Mouse (Mus musculus) ES-E14 (cell line): Measurements from ENCODE around the gene Sebox. TPM values are rescaled to one million over a fixed set of nuclear protein-coding genes. Genes with fewer than 3 reads are reported as not detected.

ENCODE experiments used
- DNase-seq: peaks from one replicate; pipeline ENCODE4 v3.0.0-alpha.2; 2013; ENCODE audit warnings: low read depth, low spot score
- H3K27ac ChIP-seq: 2 replicates; pipeline ENCODE4 v1.5.1; 2012; ENCODE audit warnings: low read depth, mild to moderate bottlenecking, low read length, moderate library complexity, mixed read lengths; ENCODE audit not compliant: poor library complexity, insufficient read depth, severe bottlenecking
- H3K36me3 ChIP-seq: 2 replicates; pipeline ENCODE4 v1.6.1; 2012; ENCODE audit warnings: mild to moderate bottlenecking, low read length, moderate library complexity, mixed read lengths; ENCODE audit not compliant: control insufficient read depth, poor library complexity, insufficient read depth, severe bottlenecking
- H3K4me1 ChIP-seq, 2 experiments: fragments of 150-350 bp in 1 of 2; sonication (generic) in 1 of 2; 2 replicates each; pipeline ENCODE4 v1.6.1; 2012; ENCODE audit warnings: low read length in 2 of 2, mild to moderate bottlenecking in 1 of 2, mixed read lengths in 1 of 2; ENCODE audit not compliant: control insufficient read depth in 2 of 2, insufficient read depth in 2 of 2, poor library complexity in 1 of 2
- H3K4me3 ChIP-seq, 2 experiments: fragments of 150-350 bp in 1 of 2; sonication (generic) in 1 of 2; 2 replicates each; pipeline ENCODE4 v1.5.1; 2012; ENCODE audit warnings: low read length in 2 of 2, low read depth in 1 of 2, mild to moderate bottlenecking in 1 of 2, mixed read lengths in 1 of 2; ENCODE audit not compliant: insufficient read depth in 1 of 2, poor library complexity in 1 of 2, severe bottlenecking in 1 of 2
- H3K9ac ChIP-seq: 2 replicates; pipeline ENCODE4 v1.6.1; 2012; ENCODE audit warnings: low read depth, mild to moderate bottlenecking, low read length, mixed read lengths; ENCODE audit not compliant: poor library complexity, insufficient read depth, severe bottlenecking
- H3K9me3 ChIP-seq: fragments of 150-350 bp; sonication (generic); 2 replicates; pipeline ENCODE4 v1.6.1; 2012; ENCODE audit warnings: low read depth, mild to moderate bottlenecking, low read length; ENCODE audit not compliant: control insufficient read depth, insufficient read depth
- CHD2 ChIP-seq: IDR thresholded peaks from 2 replicates; pipeline ENCODE4 v1.6.1; 2014; ENCODE audit warnings: mild to moderate bottlenecking, low read depth, low read length, inconsistent platforms
- HCFC1 ChIP-seq: IDR thresholded peaks from 2 replicates; pipeline ENCODE4 v1.6.1; 2012; ENCODE audit warnings: low read length, inconsistent platforms, borderline replicate concordance; ENCODE audit not compliant: insufficient read depth
- MAFK ChIP-seq: IDR thresholded peaks from 2 replicates; pipeline ENCODE4 v1.6.1; 2014; ENCODE audit warnings: mild to moderate bottlenecking, low read depth, low read length, inconsistent platforms; ENCODE audit not compliant: insufficient read depth
- ZC3H11A ChIP-seq: IDR thresholded peaks from 2 replicates; pipeline ENCODE4 v1.6.1; 2012; ENCODE audit warnings: low read depth, mild to moderate bottlenecking, inconsistent platforms, low read length, borderline replicate concordance
- ZNF384 ChIP-seq: IDR thresholded peaks from 2 replicates; pipeline ENCODE4 v1.6.1; 2012; ENCODE audit warnings: low read depth, low read length, inconsistent platforms
- in situ Hi-C, 2 experiments: fragments of 600-800 bp; cut with MboI; formaldehyde crosslinking; loops; one replicate each; pipeline ENCODE4 v1.15.1; 2025; ENCODE audit warnings: low sequenced_read_pairs in 2 of 2, inconsistent platforms in 1 of 2; ENCODE audit not compliant: unreplicated experiment in 2 of 2
- total RNA-seq: library from RNA; depleted of rRNA; stranded (reverse); fragments of 300-350 nt; gene quantifications from 2 replicates; pipeline ENCODE4 v1.2.3, GENCODE M21; 2012

Sebox gene
- total RNA-seq, 1 experiment, result 0.31 TPM

DNA sequence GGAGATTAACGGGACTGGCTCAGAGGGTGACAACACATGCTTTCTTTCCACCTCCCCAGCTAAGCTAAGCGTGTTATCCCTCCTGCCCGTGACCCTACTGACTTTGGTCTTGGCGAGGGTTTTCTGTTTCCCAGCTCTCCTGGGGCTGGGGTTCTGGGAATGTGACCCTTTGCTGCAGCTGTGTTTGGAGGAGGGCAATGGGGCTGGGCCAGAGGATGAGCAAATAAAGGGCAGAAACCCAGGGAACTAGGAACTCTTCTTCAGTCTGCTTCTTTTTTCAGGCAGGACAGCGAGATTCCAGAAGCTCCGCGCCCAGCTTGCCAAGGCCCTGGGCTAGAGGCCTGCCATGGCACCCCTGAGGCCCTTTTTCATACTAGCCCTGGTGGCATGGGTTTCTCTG is 4.2 kb upstream of the Sebox start, which contains the start of gene Vtn:
Gene Vtn, plus strand, starts transcription at position 88 of the 400 bp plus-strand sequence.
- H3K27ac ChIP-seq, result no peak within 1 kb of the TSS
- peak within 1 kb of the TSS; percentile 38; the same call in 1 of the 2 replicates for H3K9ac ChIP-seq
- no peak for DNase-seq
- H3K4me3 ChIP-seq, result peak within 1 kb of the TSS; percentile 20 to 77; a peak in 3 of 4 replicates
- no peaks in the 10 kb centered on the region for H3K36me3 ChIP-seq
- H3K9me3 ChIP-seq, result no peaks in the 10 kb centered on the region
- TF ChIP-seq ZNF384, result no peak
- TF ChIP-seq HCFC1, result no peak
- TF ChIP-seq CHD2, result no peak
- TF ChIP-seq MAFK, result no peak
- TF ChIP-seq ZC3H11A, result no peak
- peaks cover 0 to 2% of the 10 kb centered on the region in 2 experiments; a peak in 1 of 4 replicates for H3K4me1 ChIP-seq
- in situ Hi-C loops, result no loop called here

DNA sequence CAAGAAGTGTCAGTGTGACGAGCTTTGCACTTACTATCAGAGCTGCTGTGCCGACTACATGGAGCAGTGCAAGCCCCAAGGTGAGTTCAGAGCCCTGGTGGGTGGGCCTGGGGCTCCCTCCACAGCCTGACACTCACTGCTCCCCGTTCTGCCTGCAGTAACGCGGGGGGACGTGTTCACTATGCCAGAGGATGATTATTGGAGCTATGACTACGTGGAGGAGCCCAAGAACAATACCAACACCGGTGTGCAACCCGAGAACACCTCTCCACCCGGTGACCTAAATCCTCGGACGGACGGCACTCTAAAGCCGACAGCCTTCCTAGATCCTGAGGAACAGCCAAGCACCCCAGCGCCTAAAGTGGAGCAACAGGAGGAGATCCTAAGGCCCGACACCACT is 3.7 kb upstream of the Sebox start:
- no peak for TF ChIP-seq ZNF384
- no peak for TF ChIP-seq HCFC1
- no peak for TF ChIP-seq MAFK
- TF ChIP-seq ZC3H11A, result no peak
- TF ChIP-seq CHD2, result no peak
- H3K4me3 ChIP-seq, result no peak overlapping the region
- H3K4me1 ChIP-seq, result peaks cover 0 to 2% of the 10 kb centered on the region in 2 experiments; a peak in 1 of 4 replicates
- no peaks in the 10 kb centered on the region for H3K36me3 ChIP-seq
- in situ Hi-C loops, result no loop called here
- no peak overlapping the region for H3K9ac ChIP-seq
- DNase-seq, result no peak
- H3K9me3 ChIP-seq, result no peaks in the 10 kb centered on the region
- no peak overlapping the region for H3K27ac ChIP-seq

DNA sequence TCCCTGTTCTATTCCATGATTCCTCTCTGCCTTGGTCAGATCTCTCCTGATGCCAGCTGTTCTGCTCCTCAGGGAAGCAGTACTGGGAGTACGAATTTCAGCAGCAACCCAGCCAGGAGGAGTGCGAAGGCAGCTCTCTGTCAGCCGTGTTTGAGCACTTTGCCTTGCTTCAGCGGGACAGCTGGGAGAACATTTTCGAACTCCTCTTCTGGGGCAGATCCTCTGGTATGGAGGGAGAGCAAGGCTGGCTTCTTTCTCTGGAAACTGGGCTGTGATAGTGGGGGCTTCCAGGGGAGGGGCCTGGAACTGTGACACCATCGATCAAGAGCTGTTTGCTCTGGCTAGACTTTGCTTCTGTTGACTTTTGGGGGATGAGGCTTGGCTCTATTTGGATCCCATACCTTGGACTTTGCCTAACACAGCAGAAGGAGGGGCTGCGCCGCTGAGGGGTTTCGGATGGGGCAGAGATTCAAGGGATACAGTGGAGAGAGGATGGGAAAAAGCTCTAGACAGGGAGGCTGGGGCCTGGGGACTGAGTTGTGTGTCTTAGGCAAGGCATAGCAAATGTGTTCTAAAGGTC is 2.5 kb upstream of the Sebox start:
- no peak overlapping the region for H3K4me3 ChIP-seq

DNA sequence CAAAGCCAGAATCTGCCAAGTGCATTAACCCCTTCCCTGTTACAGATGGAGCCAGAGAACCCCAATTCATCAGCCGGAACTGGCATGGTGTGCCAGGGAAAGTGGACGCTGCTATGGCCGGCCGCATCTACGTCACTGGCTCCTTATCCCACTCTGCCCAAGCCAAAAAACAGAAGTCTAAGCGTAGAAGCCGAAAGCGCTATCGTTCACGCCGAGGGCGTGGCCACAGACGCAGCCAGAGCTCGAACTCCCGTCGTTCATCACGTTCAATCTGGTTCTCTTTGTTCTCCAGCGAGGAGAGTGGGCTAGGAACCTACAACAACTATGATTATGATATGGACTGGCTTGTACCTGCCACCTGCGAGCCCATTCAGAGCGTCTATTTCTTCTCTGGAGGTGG is 1.7 kb upstream of the Sebox start:
- no peak overlapping the region for H3K9ac ChIP-seq
- no peak overlapping the region for H3K27ac ChIP-seq
- no peaks in the 10 kb centered on the region for H3K9me3 ChIP-seq
- H3K4me3 ChIP-seq, result no peak overlapping the region
- peaks cover 4% of the 10 kb centered on the region for H3K36me3 ChIP-seq
- DNase-seq, result no peak
- in situ Hi-C loops, result no loop called here
- no peak for TF ChIP-seq ZNF384
- no peak for TF ChIP-seq ZC3H11A
- TF ChIP-seq HCFC1, result no peak
- TF ChIP-seq CHD2, result no peak
- no peak for TF ChIP-seq MAFK
- H3K4me1 ChIP-seq, result peaks cover 0 to 2% of the 10 kb centered on the region in 2 experiments; a peak in 1 of 4 replicates

More for the DNA sequence above, 2.5 kb upstream of the Sebox start:
- in situ Hi-C loops, result no loop called here
- DNase-seq, result no peak
- peaks cover 3% of the 10 kb centered on the region; the same call in 1 of the 2 replicates for H3K36me3 ChIP-seq
- H3K9me3 ChIP-seq, result no peaks in the 10 kb centered on the region
- peaks cover 0 to 2% of the 10 kb centered on the region in 2 experiments; a peak in 1 of 4 replicates for H3K4me1 ChIP-seq
- TF ChIP-seq MAFK (no peak), CHD2 (no peak), ZNF384 (no peak), ZC3H11A (no peak), HCFC1 (no peak)
- H3K9ac ChIP-seq, result no peak overlapping the region
- no peak overlapping the region for H3K27ac ChIP-seq

DNA sequence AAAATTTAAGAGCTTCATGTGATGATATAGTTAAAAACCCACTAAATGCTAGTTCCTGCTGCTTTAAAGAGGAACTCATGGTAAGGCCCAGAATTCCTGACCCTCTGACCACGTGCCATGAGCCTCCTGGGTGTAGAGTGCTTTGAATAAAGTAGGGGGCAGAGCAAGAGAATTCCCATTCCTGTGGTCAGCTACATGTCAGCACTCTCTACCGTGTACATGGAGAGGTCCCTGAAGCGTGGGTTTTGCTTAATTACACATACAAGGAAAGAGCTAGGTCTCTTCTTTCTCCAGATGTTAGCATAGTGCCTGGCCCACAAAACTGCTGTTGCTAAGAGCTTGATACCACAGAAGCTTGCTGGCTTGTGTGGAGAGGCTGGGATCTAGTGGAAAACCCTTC is 2.2 kb downstream of the Sebox start:
- H3K27ac ChIP-seq, result no peak overlapping the region
- H3K9ac ChIP-seq, result no peak overlapping the region
- DNase-seq, result no peak
- in situ Hi-C loops, result no loop called here
- no peaks in the 10 kb centered on the region for H3K9me3 ChIP-seq
- H3K4me3 ChIP-seq, result no peak overlapping the region
- no peaks in the 10 kb centered on the region for H3K4me1 ChIP-seq
- H3K36me3 ChIP-seq, result peaks cover 28% of the 10 kb centered on the region
- TF ChIP-seq CHD2 (no peak), HCFC1 (no peak), ZNF384 (no peak), ZC3H11A (no peak), MAFK (no peak)
